Mouse (Mus musculus) frontal cortex, postnatal 25 days (tissue): Measurements from ENCODE around the gene Polr3b.

Source experiments
- DNase-seq, 2 experiments: peaks; one replicate each; pipeline ENCODE4 v3.0.0; 2022; ENCODE audit warnings: low spot score in 2 of 2

Gene Polr3b

GRCm38 (mm10) chr10:84621826-84622790 lies at the start of gene Polr3b:
TSS of gene Polr3b (plus strand) at chr10:84622292.
- DNase-seq, result peak; percentile 90 to 93

GRCm38 (mm10) chr10:84573671-84574420 lies 48.2 kb upstream of the Polr3b start:
- DNase-seq, result no peak

GRCm38 (mm10) chr10:84576029-84576394 lies 46.1 kb upstream of the Polr3b start:
- DNase-seq, result no peak

- DNase-seq, result peak; percentile 85 to 87
Observed at GRCm38 (mm10) chr10:84576395-84577070, 45.6 kb upstream of the Polr3b start, which contains the start of gene Tcp11l2. TSS of gene Tcp11l2 (plus strand) at chr10:84576626.

- peak; percentile 47 to 59 for DNase-seq
Observed at GRCm38 (mm10) chr10:84577071-84577727, 44.9 kb upstream of the Polr3b start.

- DNase-seq, result no peak
Observed at GRCm38 (mm10) chr10:84578738-84579137, 43.4 kb upstream of the Polr3b start.

GRCm38 (mm10) chr10:84579527-84579926 lies 42.6 kb upstream of the Polr3b start:
- no peak for DNase-seq

GRCm38 (mm10) chr10:84581191-84581590 lies 40.9 kb upstream of the Polr3b start:
- no peak for DNase-seq

- no peak for DNase-seq
Observed at GRCm38 (mm10) chr10:84582236-84582635, 39.9 kb upstream of the Polr3b start.

GRCm38 (mm10) chr10:84584451-84585293 lies 37.4 kb upstream of the Polr3b start:
- no peak for DNase-seq

GRCm38 (mm10) chr10:84585294-84585650 lies 36.8 kb upstream of the Polr3b start:
- DNase-seq, result no peak

- no peak for DNase-seq
Observed at GRCm38 (mm10) chr10:84590956-84591355, 31.1 kb upstream of the Polr3b start.

- DNase-seq, result no peak
Observed at GRCm38 (mm10) chr10:84591640-84592148, 30.4 kb upstream of the Polr3b start.

GRCm38 (mm10) chr10:84592745-84593144 lies 29.3 kb upstream of the Polr3b start:
- DNase-seq, result no peak

- no peak for DNase-seq
Observed at GRCm38 (mm10) chr10:84597127-84597785, 24.8 kb upstream of the Polr3b start.

GRCm38 (mm10) chr10:84598172-84598571 lies 23.9 kb upstream of the Polr3b start:
- no peak for DNase-seq

GRCm38 (mm10) chr10:84600136-84600535 lies 22.0 kb upstream of the Polr3b start:
- no peak for DNase-seq

- no peak for DNase-seq
Observed at GRCm38 (mm10) chr10:84604335-84604734, 17.8 kb upstream of the Polr3b start.

GRCm38 (mm10) chr10:84608361-84608760 lies 13.7 kb upstream of the Polr3b start:
- DNase-seq, result no peak

GRCm38 (mm10) chr10:84610324-84610723 lies 11.8 kb upstream of the Polr3b start:
- DNase-seq, result no peak
